Mouse (Mus musculus) CD4-positive, CD25-positive, alpha-beta regulatory T cell, adult 9 weeks (primary cell): Measurements from ENCODE around the gene Usp30. TPM values are rescaled to one million over a fixed set of nuclear protein-coding genes. Genes with fewer than 3 reads are reported as not detected.

Experiments used
- polyA plus RNA-seq: library from polyadenylated mRNA; unstranded; fragments of 100-300 nt; shearing (Covaris generic); gene quantifications from one replicate; pipeline ENCODE4 v1.2.1, GENCODE M21; 2017

Usp30 gene
- 1.6 TPM for polyA plus RNA-seq

DNA sequence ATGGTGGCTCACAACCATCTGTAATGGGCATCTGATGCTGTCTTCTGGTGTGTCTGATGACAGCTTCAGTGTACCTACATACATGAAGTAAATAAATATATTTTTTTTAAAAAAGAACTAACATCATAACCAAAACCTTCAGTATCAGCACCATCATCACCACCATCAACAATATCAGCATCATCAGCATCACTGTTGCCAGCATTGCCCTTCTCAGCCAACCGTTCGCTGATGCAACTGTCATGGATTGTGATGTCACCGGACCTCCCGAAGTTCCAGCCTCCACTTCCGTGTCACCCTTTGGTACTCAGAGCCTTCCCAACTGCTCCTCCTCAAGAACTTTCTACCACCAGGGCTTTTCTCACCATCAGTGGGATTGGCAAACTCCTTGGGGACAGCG lies at the start of gene Usp30:
Gene Usp30, plus strand, starts transcription at position 301 of the 400 bp plus-strand sequence.

DNA sequence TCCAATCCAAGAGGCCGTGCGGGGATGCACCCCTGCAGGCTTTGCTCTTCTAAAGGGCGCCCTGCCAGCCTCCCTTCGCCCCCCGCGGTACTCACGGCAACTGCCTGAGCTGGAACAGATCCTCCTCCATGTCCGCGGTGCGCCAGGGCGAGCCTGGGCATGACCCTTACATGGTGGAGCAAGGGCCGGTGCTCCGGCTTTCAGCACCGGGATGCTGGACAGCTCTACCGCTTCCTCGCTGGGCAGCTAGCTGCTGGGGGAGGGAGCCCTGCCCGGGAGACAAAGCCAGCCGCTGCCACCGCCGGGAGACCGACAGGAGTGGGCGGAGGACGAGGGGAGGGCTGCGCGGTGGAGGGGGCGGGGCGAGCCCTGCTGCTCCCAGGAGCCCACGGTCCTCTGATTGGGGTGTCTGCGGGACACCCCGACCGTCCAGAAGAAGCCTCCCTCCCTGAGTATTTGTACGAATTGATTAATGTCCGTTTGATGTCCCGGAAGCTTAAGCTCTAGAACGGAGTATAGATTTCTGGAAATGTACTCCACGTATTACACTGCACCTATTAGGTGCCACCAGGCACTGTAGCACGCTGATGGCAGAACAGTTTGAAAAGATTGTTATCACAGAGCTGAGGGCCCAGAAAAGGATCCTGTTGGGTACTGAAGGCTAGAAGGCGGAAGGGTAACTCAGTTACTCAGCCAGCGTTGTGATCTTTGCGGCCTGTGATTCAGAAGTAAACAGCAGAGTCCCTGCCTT lies 26.0 kb downstream of the Usp30 start, which contains the start of gene Svop:
Gene Svop, minus strand, starts transcription at position 514 of the 751 bp plus-strand sequence.

GRCm38 (mm10) chr5:114127374-114128349 lies 62.4 kb downstream of the Usp30 start, which contains the start of gene Alkbh2:
Gene Alkbh2, minus strand, starts transcription at chr5:114128218.

DNA sequence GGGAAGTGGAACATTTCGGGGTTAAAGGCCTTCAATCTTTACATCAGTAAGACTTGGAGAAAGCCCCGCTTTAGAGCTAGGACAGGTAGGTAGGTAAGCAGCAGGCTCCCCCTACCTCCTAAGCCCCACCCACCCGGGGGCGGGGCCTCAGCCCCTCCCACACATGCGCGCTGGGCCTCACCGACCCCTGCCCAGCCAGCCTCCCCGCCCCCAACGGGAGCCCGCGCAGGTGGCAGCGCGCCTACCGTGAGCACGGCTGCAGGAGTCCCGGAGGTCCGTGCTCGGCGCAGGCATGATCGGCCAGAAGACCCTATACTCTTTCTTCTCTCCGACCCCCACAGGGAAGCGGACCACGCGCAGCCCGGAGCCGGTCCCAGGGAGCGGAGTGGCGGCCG lies 64.9 kb downstream of the Usp30 start, which contains the start of gene Ung:
Gene Ung, plus strand, starts transcription at position 176 of the 395 bp plus-strand sequence.

GRCm38 (mm10) chr5:114146028-114146888 lies 81.0 kb downstream of the Usp30 start, which contains the start of gene Acacb:
Gene Acacb, plus strand, starts transcription at chr5:114146535.

Other genes with a start within 250 kb of the Usp30 start
- 975 TPM for gene Selplg, start 232.8 kb upstream of the Usp30 start, polyA plus RNA-seq
- 95.9 TPM for gene Coro1c, start 156.7 kb upstream of the Usp30 start, polyA plus RNA-seq
- 19.3 TPM for gene Ssh1, start 71.6 kb upstream of the Usp30 start, polyA plus RNA-seq
- gene Dao, start 61.8 kb upstream of the Usp30 start, polyA plus RNA-seq = 0.71 TPM
- 0.20 TPM for gene Svop, start 26.1 kb downstream of the Usp30 start, polyA plus RNA-seq
- 20.8 TPM for gene Alkbh2, start 62.8 kb downstream of the Usp30 start, polyA plus RNA-seq
- gene Ung, start 64.9 kb downstream of the Usp30 start, polyA plus RNA-seq = 1.5 TPM
- gene Acacb, start 81.1 kb downstream of the Usp30 start, polyA plus RNA-seq = 0.99 TPM
- gene Foxn4, start 208.3 kb downstream of the Usp30 start, polyA plus RNA-seq = not detected
- gene Myo1h, start 223.7 kb downstream of the Usp30 start, polyA plus RNA-seq = 7.1 TPM